Mouse (Mus musculus) T-helper 2 cell (primary cell): ENCODE results near the gene Wdr82.

Experiments used
- in situ Hi-C: fragments of 300-600 bp; cut with MboI, MseI; formaldehyde crosslinking; loops from one replicate; pipeline ENCODE4 v1.15.1; 2025; ENCODE audit warnings: high pct_unique_total_duplicates

Gene Wdr82

GRCm38 (mm10) chr9:106225469-106226150, 54.9 kb downstream of the Wdr82 start:
- in situ Hi-C loops, result no loop called here

GRCm38 (mm10) chr9:106226151-106226682, 55.5 kb downstream of the Wdr82 start:
- in situ Hi-C loops, result no loop called here

- in situ Hi-C loops, result no loop called here
Observed at GRCm38 (mm10) chr9:106227790-106228429, 57.2 kb downstream of the Wdr82 start.

GRCm38 (mm10) chr9:106230051-106230733, 59.5 kb downstream of the Wdr82 start:
- in situ Hi-C loops, result no loop called here

- in situ Hi-C loops, result no loop called here
Observed at GRCm38 (mm10) chr9:106230734-106231106, 60.0 kb downstream of the Wdr82 start.

- in situ Hi-C loops, result no loop called here
Observed at GRCm38 (mm10) chr9:106231220-106231619, 60.5 kb downstream of the Wdr82 start.

GRCm38 (mm10) chr9:106231816-106232215, 61.1 kb downstream of the Wdr82 start:
- in situ Hi-C loops, result no loop called here

- in situ Hi-C loops, result no loop called here
Observed at GRCm38 (mm10) chr9:106232956-106233355, 62.2 kb downstream of the Wdr82 start.

GRCm38 (mm10) chr9:106233953-106234352, 63.2 kb downstream of the Wdr82 start:
- in situ Hi-C loops, result no loop called here

- in situ Hi-C loops, result no loop called here
Observed at GRCm38 (mm10) chr9:106235194-106235830, 64.6 kb downstream of the Wdr82 start.

- in situ Hi-C loops, result no loop called here
Observed at GRCm38 (mm10) chr9:106236156-106236817, 65.6 kb downstream of the Wdr82 start.

- in situ Hi-C loops, result no loop called here
Observed at GRCm38 (mm10) chr9:106236818-106237211, 66.1 kb downstream of the Wdr82 start.

- in situ Hi-C loops, result no loop called here
Observed at GRCm38 (mm10) chr9:106237401-106237800, 66.7 kb downstream of the Wdr82 start.

- in situ Hi-C loops, result no loop called here
Observed at GRCm38 (mm10) chr9:106237878-106238277, 67.2 kb downstream of the Wdr82 start.
